ENCODE assay signal across 8 mouse cellular contexts in genomic region chr10:60816872-60817648, GRCm38 (mm10). TPM values are rescaled to one million over a fixed set of nuclear protein-coding genes. Genes with fewer than 3 reads are reported as not detected.
A peak's percentile ranks its signal among the peaks of the same experiment; 100 is the strongest.
DNase-seq lines count a peak whose midpoint lies in the region; ATAC-seq lines count a peak whose summit lies in the region.

No protein-coding gene starts in this region.

- WGBS in stomach, embryonic 14.5 days, result 28% methylated on average over 14 of the region's 14 CpGs

- H3K9ac ChIP-seq in stomach, embryonic 14.5 days (replicated peaks; ENCODE audit: low read depth, low read length), result no peak overlapping the region

- no peak for ATAC-seq in stomach, embryonic 14.5 days (ENCODE audit: insufficient number of reproducible peaks, insufficient read depth, low FRiP score, low read depth)

- H3K9me3 ChIP-seq in stomach, embryonic 14.5 days (ENCODE audit: control insufficient read depth, low read depth, low read length), result no peaks in the 10 kb centered on the region

- H3K4me1 ChIP-seq in stomach, embryonic 14.5 days (ENCODE audit: control insufficient read depth, insufficient read depth, low read length), result peaks cover 58% of the 10 kb centered on the region

- no peaks in the 10 kb centered on the region for H3K36me3 ChIP-seq in stomach, embryonic 14.5 days (ENCODE audit: control insufficient read depth, insufficient read depth, low read length)

- H3K4me2 ChIP-seq in stomach, embryonic 14.5 days (replicated peaks; ENCODE audit: low read depth, low read length), result no peak overlapping the region

- H3K27me3 ChIP-seq in stomach, embryonic 14.5 days (ENCODE audit: control insufficient read depth, insufficient read depth, low read length), result no peaks in the 10 kb centered on the region

- peak; percentile 98 for DNase-seq in heart, adult 11 months
- DNase-seq in heart, adult 8-10 months (ENCODE audit: low spot score), result no peak
- peak; percentile 94 for DNase-seq in cerebellum, adult 11 months
- DNase-seq in frontal cortex, postnatal 10 days (ENCODE audit: low spot score in 2 of 2), result peak; percentile 49 to 51
- peak; percentile 76 for DNase-seq in induced T-regulatory cell, adult 2 months (ENCODE audit: low read depth)
- peak; percentile 76 for DNase-seq in left cerebral cortex, adult 11 months (ENCODE audit: low spot score)
- peak; percentile 86 for DNase-seq in lung, postnatal 36 days

- H3K27ac ChIP-seq in stomach, embryonic 14.5 days (ENCODE audit: low read length), result peak overlapping the region; percentile 6; the same call in 1 of the 2 replicates

- H3K4me3 ChIP-seq in stomach, embryonic 14.5 days (ENCODE audit: low read depth, low read length), result no peak overlapping the region

RNA-seq across cellular contexts. Expression of gene Unc5b, which starts 14.3 kb away (rescaled TPM):
- total RNA-seq in heart, adult 8-10 months (2022), result 10 to 100 TPM in 3 of 4 experiments, 1 to 10 TPM in 1; 9.6 to 14.5 (median 12.0) TPM
- polyA plus RNA-seq in stomach, embryonic 14.5 days (2014; fragmentation: Nextera tagmentation; extraction: Ambion mirVana), result 4.2 and 4.4 TPM in 2 replicates
